Mouse (Mus musculus) kidney, postnatal 4 days (tissue): ENCODE data around the gene Tysnd1.

ENCODE experiments used
- DNase-seq, 2 experiments: peaks; one replicate each; pipeline ENCODE4 v3.0.0; 2021; ENCODE audit warnings: mixed read lengths in 2 of 2

Tysnd1 gene

DNA sequence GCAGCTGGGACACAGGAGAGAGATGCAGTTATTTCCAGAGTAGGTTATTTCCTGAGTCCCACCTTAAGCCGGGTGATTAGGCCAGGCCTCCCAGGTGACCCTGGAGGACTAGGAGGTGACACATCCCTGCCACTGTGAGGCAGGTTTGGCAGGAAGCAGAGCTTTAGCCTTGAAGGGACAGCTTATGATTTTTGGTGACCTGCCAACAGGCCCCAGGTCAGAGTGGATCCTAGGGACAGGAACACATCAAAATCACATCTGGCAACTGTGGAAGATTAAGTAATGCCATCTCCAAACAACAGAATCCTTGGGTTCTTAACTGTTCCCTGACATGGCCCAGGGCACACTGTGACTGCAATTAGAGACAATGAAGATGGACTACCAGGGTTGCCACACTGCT lies 46.0 kb downstream of the Tysnd1 start:
- no peak for DNase-seq

- no peak for DNase-seq
Measured at GRCm38 (mm10) chr10:61741873-61742272, 46.6 kb downstream of the Tysnd1 start.

GRCm38 (mm10) chr10:61742336-61742735 lies 47.0 kb downstream of the Tysnd1 start:
- no peak for DNase-seq

GRCm38 (mm10) chr10:61745133-61745532 lies 49.8 kb downstream of the Tysnd1 start:
- DNase-seq = peak; percentile 76 to 78

DNA sequence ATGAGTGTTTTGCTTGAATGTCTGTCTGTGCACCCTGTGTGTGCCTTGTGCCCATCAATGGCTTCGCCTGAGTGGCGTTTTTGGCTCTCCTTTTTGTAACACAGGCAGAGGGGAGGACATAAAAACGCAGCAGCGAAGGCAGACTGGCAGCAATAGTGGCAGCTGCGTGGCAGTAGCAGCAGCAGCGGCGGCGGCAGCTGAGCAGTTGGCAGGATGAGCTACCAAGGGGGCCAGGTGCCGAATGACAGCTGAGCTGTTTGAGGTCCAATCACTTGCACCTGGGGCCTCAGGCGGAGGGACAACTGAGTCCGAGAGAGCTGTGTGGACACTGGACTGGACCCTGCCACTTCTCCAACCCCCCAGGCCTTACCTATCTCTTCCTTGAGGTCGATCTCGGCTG lies 52.0 kb downstream of the Tysnd1 start:
- no peak for DNase-seq

DNA sequence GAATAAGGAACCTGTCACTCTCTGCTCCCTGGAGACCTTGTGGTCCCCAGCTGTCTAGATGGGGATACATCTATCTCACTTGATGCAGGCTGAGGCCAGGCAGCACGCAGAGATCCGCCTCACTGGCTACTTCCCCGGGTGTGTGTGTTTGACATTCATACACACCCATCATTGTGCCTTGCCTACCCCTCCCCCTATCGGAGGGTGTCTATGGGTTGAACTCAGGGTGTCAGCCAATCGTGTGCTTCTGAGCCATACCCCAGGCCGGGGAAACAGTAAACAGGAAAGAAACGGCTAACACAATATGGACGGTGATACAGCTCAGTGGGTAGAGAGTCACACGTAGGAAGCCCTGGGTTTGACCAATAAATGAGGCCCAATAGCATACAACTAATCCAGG lies 54.7 kb downstream of the Tysnd1 start:
- DNase-seq = no peak

DNA sequence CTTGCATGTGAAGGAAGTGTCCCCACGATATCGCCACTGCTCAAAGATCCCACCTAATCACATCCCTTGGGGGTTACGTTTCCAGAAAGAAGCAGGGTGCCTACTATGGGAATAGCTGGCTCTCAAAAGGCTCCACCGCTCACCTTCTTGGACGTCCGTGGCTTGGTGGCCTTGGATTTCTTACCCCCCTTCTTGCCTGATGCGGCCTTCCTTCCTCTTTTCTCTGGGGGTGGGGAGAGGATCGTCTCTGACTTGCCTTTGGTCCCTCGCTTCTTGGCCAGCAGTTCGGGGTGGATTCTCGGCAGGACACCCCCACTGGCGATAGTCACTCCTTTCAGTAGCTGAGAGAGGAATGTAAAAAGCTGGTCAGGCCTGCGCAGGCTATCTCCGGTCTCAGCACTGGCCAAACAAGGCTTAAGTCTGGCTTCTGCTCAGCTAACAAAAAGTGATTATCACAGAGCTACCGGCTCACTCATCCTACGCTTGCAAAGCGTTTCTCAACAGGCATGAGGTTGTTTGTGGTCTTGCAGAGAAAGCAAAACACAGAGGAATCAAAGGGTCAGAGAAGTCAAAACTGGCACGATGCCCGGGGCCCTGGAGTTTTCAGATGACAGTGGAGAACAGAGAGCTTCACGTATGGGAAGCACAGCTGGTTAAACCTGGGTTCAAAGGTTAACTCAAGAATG lies 56.4 kb downstream of the Tysnd1 start:
- peak; percentile 70 to 83 for DNase-seq
